Mouse (Mus musculus) B cell, adult 2 months (primary cell): Measurements from ENCODE around the gene Dirc2.

Experiments used
- DNase-seq, 2 experiments: peaks; one replicate each; pipeline ENCODE4 v3.0.0; 2022

Dirc2 gene

DNA sequence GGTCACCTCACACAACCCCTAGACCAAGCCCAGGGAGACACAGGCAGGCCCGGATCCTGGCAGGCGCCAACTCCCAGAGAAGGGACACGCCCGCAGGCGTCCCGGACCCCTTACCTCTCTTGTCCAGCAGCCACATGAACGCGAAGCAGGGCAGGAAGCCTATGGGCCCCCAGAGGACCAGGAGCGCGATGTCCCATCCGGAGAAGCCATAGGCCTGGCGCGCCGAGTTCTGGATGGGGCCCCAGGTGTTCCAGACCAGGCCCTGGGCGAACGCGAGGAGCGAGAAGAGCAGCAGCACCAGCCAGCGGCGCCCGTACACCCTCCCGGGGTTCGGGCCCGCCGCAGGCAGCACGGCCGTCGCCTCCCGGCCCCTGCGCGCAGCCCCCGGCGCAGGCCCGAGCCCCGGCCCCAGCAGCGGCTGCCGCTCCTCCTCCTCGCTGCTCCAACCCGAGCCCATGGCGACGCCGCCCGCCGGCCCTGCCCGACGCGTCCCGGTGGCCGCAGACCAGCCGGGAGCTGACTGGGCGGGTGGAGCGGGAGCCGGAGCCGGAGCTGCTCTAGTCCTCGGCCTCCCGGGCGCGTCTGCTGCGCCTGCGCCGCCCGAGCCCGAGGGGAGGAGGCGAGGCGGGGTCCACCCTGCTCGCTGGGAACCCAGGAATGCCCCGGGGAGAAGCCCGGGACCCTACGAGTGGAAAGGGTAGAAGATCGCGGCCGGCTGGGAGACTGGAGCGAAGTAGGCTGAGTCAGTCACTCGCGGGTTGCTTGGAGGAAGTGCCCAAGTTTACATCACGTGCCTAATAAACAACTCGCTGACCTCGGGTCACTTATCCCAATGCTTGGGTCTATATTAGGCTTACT, at the start of gene Dirc2:
Gene Dirc2 (minus strand): TSS at position 572 of the 858 bp plus-strand sequence.
- peak; percentile 60 to 70 for DNase-seq

GRCm38 (mm10) chr16:35817255-35818089, 48.3 kb upstream of the Dirc2 start:
- peak; percentile 84 to 85 for DNase-seq

DNA sequence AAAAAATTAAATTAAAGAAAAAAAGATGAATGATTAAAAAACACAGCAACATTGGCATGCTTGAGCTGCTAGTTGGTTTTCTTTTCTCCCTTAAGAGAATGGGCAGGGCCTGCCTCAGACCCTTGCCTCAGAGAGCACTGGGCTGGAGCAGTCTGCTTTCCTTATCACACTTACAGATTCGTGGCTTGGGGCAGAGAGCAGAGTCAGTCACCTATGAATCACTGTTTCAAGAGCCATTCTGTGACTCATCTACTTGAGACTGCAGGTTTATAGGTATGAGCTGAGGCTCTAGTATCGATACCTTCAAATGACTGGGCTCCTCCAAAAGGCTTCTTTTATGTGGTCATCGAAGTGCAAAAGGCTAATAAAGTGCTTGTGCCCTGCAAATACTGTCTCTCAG, 44.0 kb upstream of the Dirc2 start:
- no peak for DNase-seq

DNA sequence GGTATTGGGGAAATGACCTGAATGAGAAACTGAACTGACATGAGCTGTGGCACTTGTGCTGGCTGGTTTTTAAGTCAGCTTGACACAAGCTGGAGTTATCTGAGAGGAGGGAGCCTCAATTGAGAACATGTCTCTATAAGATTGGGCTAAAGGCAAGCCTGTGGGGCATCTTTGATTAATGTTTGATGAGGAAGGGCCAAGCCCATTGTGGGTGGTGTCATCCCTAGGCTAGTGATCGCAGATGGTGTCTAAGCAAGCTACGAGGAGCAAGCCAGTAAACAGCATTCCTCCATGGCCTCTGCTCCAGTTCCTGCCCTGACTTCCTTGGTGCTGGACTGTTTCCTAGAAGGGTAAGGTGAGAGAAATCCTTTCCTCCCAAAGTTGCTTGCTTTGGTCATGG, 39.7 kb upstream of the Dirc2 start:
- no peak for DNase-seq

- no peak for DNase-seq
Measured at GRCm38 (mm10) chr16:35807663-35807992, 38.5 kb upstream of the Dirc2 start.

DNA sequence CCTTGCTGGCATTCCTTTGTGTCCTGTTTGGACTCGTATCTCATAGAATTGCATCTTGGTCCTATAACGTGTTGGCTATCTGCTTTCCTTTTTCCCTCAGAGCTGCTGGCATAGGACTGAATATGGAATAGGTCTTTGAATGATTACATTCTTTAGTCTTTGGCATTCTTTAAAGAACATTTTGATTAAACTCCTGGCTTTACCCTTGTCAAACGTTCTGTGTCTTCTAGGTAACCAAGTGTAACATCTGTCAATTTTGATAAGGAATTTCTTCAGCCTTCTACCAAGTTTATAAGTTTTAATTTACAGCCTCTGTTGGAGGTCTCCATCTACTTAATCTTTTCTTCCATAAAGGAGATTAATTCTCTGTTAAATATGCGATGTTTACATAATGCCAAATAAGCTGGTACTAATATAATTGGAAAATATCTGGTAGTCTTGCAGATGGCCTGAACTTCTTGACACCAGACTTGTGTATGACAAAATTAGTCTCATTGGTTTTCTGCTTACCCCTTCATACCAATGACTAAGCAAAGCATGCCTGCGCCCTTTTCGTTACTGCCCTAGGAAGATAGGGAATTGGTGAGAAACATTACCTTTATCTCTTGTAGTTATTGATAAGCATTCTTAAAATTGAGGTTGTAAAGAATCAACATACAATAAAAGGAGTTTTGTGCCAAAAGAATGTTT, 38.0 kb upstream of the Dirc2 start:
- DNase-seq = no peak

GRCm38 (mm10) chr16:35803723-35804122, 34.6 kb upstream of the Dirc2 start:
- no peak for DNase-seq

GRCm38 (mm10) chr16:35802163-35802562, 33.0 kb upstream of the Dirc2 start:
- DNase-seq = no peak

DNA sequence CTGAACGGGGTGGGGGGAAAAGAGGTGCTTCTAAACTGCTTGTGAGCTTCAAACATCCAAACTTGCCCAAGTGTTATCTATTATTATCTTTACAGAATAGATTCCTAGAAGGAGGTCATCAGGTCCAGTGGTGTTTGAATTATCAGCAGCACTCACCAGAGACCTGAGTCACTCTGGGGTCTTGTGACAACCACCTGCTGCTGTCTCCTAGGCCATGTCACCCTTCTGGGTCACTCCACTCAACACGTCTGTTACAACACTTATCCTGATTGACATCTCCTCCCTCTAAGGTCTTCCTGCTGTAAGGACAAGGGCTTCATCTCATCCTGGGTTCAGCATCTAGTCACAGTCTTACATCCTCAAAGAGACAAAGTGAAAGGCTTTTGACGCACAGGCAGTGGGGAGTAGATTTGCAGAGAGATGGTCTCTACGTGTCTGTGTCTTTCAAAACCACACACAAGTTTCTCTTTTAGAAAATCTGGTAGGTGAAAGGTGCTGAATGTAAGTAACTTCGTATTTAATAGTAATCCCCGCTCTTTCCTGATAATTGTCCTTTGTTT, 22.9 kb upstream of the Dirc2 start:
- no peak for DNase-seq

DNA sequence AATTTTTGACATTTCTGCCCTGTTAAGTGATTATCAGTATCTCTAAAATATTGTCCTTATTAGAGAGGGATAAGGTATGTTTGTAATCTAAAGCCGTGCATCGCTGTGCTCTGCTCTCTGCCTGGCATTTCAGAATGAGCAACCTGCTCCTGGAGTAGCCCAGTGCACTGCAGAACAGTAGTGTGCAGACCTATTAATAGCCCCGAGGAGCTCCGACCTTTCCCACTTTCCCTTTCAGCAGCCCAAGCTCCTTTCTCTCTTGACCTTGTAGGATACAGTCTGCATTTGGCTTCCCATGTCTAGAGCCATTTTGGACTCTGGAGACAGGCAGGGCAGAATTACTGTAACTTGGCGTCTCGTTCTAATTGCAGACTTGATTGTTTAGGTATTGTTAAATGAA, 19.2 kb upstream of the Dirc2 start:
- no peak for DNase-seq

GRCm38 (mm10) chr16:35787568-35788189, 18.5 kb upstream of the Dirc2 start:
- no peak for DNase-seq

GRCm38 (mm10) chr16:35787163-35787562, 18.0 kb upstream of the Dirc2 start:
- DNase-seq = no peak

DNA sequence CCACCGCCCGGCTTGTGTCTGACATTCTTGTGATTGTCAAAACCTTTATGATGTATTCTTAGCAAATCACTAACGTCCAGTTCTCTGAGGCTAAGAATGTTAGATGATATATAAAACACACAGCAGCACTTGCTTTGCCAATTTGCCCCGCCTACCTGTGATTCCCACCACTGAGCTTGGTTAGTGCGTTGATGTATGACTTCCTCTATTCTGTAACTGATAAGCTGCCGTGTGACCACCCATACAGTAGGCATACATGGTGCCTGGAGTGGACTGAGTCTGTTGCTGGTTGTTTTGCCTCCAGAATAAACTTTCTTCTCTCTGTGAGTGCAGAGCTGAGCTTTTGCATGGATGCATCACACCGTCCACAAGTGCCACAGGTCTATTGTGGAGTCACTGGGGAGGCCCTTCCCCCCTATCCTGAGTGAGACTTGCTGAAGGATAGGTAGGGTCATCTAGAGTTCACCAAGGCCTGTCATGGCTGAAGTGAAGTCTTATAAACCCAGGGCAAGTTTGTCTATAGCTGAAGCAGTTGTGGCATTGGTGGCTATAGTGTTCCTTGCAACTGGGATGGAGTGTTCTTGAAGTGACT, 15.1 kb upstream of the Dirc2 start:
- DNase-seq = peak; percentile 37 to 46

- DNase-seq = no peak
Measured at GRCm38 (mm10) chr16:35783207-35783573, 14.0 kb upstream of the Dirc2 start.

DNA sequence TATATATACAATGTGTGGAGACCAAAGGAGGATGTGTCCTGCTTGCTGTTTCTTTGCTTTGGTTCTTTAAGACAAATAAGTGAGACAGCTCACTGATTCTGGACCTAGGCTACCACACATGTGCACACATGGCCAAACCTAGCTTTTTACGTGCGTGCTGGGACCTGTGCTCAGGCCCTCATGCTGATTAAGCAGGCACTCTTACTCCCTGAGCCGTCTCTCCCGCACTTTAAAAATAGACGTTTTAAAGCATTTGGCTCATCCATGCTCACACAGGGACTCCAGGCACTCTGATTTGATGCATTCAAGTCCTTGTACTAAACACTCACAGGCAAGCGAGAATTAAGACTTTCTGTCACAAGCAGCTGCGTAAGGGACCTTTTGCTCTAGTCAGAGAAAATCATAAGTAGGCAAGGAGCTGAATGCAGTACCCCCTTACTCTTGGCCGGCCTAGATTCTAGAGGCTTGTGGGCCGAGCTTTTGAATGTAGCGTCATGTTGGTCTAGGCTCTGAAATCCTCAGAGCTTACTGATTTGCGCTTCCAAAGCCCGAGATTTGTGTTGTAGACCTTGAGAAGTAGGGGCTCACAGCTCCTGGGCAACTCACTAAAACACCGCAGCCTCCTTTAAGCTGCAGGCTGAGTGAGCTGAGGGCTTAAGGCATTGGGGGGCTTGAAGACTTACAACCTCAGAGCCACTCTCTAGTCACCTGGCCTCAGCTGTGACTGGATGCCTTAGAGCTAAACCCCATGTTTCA, 13.5 kb upstream of the Dirc2 start:
- no peak for DNase-seq

DNA sequence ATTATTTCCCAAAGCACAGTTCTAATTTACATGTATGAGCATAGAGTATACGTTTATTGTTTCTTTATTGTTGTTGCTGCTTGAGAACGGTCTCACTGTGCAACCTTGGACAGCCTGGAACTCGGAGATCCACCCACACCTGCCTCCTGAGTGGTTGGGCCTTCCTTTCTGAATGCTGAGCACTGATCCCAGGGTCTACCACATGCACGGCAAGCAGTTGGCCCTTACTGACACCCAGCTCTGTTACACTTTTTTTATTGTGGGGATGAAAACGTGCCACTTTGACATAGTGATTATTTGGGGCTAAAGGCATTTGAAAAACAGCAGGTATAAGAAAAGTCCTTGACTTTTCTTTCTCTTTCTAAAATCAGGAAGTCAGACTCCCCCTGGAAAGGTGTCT, 12.5 kb upstream of the Dirc2 start:
- DNase-seq = no peak

DNA sequence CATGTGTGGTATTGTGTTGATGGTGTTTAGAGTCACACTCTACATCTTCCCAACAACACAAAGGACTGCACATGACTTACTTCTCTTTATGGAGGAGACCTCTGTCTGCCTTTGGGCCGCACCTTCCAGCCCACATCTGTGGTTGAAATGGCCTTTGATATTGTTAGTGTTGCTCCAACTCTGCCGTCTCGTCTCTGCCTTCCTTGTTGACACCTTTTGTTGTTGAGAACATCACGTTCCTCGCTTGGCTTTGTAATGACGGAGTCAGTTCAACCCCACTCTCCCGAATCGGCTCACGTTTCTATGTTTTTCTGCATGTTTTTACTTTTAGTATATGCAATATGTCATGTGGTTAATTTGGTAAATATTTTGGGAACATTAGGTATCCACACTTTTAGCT, 11.9 kb upstream of the Dirc2 start:
- no peak for DNase-seq

DNA sequence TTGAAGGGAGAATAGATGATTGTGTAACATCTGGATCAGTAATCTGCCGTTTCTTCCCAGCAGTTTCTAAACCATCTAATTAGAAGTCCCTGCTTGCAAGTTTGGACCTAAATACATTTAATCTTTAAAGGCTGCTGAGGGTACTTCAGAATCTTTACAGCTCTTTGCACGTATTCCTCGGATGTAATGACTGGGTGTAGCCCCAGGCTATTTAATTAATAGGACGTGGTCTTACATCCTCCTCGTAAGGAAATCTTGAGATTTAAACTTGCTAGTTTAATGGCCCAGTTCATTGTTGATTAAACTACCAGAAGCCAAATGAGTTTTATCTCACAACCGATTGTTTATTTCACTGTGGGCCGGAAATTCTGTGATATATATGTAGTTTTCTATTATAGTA, 10.5 kb upstream of the Dirc2 start:
- no peak for DNase-seq

GRCm38 (mm10) chr16:35777768-35778167, 8.6 kb upstream of the Dirc2 start:
- no peak for DNase-seq

DNA sequence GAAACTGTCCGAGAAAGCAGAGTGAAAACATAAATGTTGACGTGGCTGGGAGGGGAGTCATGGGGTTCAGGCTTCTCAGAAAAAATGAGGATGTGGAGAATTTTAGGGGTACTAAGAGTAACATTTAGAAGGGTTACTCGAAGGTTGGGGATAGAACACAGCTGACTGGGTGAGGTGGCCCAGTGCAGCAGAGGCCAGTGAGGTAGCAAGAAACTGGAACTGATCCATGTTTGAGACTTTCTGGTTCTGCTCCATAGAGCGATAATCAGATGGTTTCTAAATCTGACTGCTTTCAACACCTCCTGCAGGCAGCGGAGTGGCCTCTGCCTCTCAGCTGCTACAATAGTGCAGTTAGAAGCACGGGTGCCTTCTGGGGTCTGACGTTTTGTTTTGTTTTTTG, 7.6 kb upstream of the Dirc2 start:
- no peak for DNase-seq

- DNase-seq = no peak
Measured at GRCm38 (mm10) chr16:35775835-35776234, 6.7 kb upstream of the Dirc2 start.

DNA sequence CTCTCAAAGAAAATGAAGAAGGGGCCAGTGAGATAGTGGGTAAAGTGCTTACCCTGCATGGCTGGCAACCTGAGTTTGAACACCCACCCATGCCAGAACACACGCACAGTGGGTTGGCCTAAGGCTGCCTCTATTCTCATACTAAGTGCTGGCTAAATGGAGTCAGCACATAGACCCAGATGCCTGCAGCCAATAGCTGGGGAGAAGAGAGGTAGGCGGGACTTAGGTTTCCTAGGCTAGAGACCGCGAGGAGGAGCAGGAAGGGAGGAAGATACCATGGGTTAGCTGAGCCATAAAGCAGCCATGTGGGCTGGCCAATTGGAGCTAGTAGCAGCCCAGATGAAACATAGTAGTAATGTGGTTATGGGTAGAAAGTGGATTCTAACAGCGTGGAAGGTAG, 3.4 kb upstream of the Dirc2 start:
- DNase-seq = no peak
